Mouse (Mus musculus): ENCODE results near the gene Tnfrsf9. TPM values are rescaled to one million over a fixed set of nuclear protein-coding genes. Genes with fewer than 3 reads are reported as not detected.
"Not testable (repeated sequence)": the region's sequence is repeated elsewhere in the genome, so short reads cannot be mapped to it uniquely, and the experiment has no call there.

Gene Tnfrsf9
- total RNA-seq, 2 experiments from 2014 or later: 0.27 TPM; not detected in 1

GRCm38 (mm10) chr4:150894718-150895501, 19.5 kb upstream of the Tnfrsf9 start:
- DNase-seq: no peak

- no peak for DNase-seq
Measured at GRCm38 (mm10) chr4:150896896-150897624, 17.3 kb upstream of the Tnfrsf9 start.

- peak; percentile 81 for DNase-seq
Measured at GRCm38 (mm10) chr4:150898716-150899365, 15.5 kb upstream of the Tnfrsf9 start.

- DNase-seq: no peak
Measured at GRCm38 (mm10) chr4:150900486-150900885, 13.9 kb upstream of the Tnfrsf9 start.

- DNase-seq: peak; percentile 87
Measured at GRCm38 (mm10) chr4:150901651-150902050, 12.7 kb upstream of the Tnfrsf9 start.

- DNase-seq: peak; percentile 42
Measured at GRCm38 (mm10) chr4:150902062-150902461, 12.3 kb upstream of the Tnfrsf9 start.

GRCm38 (mm10) chr4:150903091-150903742, 11.1 kb upstream of the Tnfrsf9 start:
- peak; percentile 28 for DNase-seq

- DNase-seq: no peak
Measured at GRCm38 (mm10) chr4:150907099-150907498, 7.3 kb upstream of the Tnfrsf9 start.

GRCm38 (mm10) chr4:150908512-150908911, 5.8 kb upstream of the Tnfrsf9 start:
- DNase-seq: not testable (repeated sequence)

- DNase-seq: peak; percentile 99
Measured at GRCm38 (mm10) chr4:150909451-150910156, 4.8 kb upstream of the Tnfrsf9 start.

- no peak for DNase-seq
Measured at GRCm38 (mm10) chr4:150910164-150910951, 4.0 kb upstream of the Tnfrsf9 start.

GRCm38 (mm10) chr4:150913743-150914142, 619 bp upstream of the Tnfrsf9 start:
- DNase-seq: no peak

GRCm38 (mm10) chr4:150915181-150915906, 982 bp downstream of the Tnfrsf9 start:
- DNase-seq: no peak

GRCm38 (mm10) chr4:150917336-150918027, 3.1 kb downstream of the Tnfrsf9 start:
- DNase-seq: no peak

- DNase-seq: no peak
Measured at GRCm38 (mm10) chr4:150921206-150921605, 6.8 kb downstream of the Tnfrsf9 start.

- no peak for DNase-seq
Measured at GRCm38 (mm10) chr4:150924308-150924707, 9.9 kb downstream of the Tnfrsf9 start.

- no peak for DNase-seq
Measured at GRCm38 (mm10) chr4:150924936-150925335, 10.6 kb downstream of the Tnfrsf9 start.

- no peak for DNase-seq
Measured at GRCm38 (mm10) chr4:150925923-150926322, 11.6 kb downstream of the Tnfrsf9 start.

- no peak for DNase-seq
Measured at GRCm38 (mm10) chr4:150926924-150927705, 12.8 kb downstream of the Tnfrsf9 start.

Data from gastrocnemius, postnatal 10 days (tissue).